In the genomic region with DNA sequence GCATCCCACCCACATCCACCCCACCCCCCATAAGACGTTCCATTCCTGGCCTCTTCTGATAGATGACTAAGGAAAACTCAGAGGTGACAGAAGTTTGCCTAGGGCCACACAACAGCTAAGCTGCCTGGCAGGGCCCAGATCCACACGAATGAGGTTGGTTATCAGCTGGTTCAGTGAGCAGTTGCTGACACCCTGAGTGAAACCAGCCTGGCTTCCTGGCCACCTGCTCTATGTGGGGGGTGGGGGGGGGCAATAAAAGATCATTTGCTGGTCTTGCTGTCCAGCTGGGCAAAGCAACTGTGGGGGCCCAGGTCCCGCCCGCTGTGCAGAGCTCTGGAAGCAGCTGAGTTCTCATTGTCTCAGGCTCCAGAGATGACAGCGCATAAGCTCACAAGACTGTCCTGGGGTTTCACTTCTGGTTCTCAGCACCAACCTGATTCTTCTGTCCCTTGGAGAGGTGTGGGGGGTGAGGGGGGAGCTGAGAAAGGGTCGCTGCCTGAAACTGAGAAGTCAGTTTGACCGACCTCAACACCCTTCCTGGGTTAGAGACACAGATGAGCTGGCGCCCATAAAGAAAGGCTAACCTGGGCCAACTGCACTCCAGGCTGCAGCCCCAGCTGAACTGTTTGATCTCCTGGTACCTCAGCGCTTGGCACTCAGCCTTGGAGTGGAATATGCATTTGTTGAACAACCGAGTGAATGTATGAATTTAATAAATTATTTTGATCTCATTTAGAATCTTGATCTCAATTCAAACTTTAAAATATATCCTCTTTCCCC, we compare ENCODE assay signal across 11 mouse cellular contexts. TPM values are rescaled to one million over a fixed set of nuclear protein-coding genes. Genes with fewer than 3 reads are reported as not detected.
DNase-seq lines count a peak whose midpoint lies in the region; ATAC-seq and TF ChIP-seq lines count a peak whose summit lies in the region.
"Had no signal": no experiment of that assay in that cellular context is flagged by ENCODE, and none has a peak within 500 bp of the region (broad histone marks: within the 10 kb centered on the region; RNA-seq: fewer than 3 reads in every experiment).

No protein-coding gene starts in this region.

- H3K4me2 ChIP-seq in lung, embryonic 16.5 days (ENCODE audit: low read depth, low read length) = no peak overlapping the region
- H3K4me2 ChIP-seq in kidney, embryonic 14.5 days (replicated peaks; ENCODE audit: low read depth, low read length) = no peak overlapping the region

- no peak for TF ChIP-seq CTCF in lung, adult 2 months (IDR thresholded peaks at IDR 0.05; ENCODE audit: insufficient read depth, low read length)

- no peak overlapping the region for H3K9ac ChIP-seq in lung, embryonic 16.5 days (ENCODE audit: low read length)
- no peak overlapping the region for H3K9ac ChIP-seq in kidney, embryonic 14.5 days (ENCODE audit: low read depth, low read length)

- H3K4me3 ChIP-seq in lung, embryonic 16.5 days (ENCODE audit: low read length) = no peak overlapping the region
- no peak overlapping the region for H3K4me3 ChIP-seq in lung, adult 2 months (replicated peaks; ENCODE audit: extremely low read depth, low read depth, low read length)
- no peak overlapping the region for H3K4me3 ChIP-seq in kidney, embryonic 14.5 days (ENCODE audit: low read length)

- no peak for TF ChIP-seq POLR2A in lung, adult 2 months (IDR thresholded peaks at IDR 0.05; ENCODE audit: borderline replicate concordance, extremely low read depth, low read depth, low read length)

- ATAC-seq in lung, embryonic 16.5 days (ENCODE audit: low read depth) = peak; percentile 23; the same call in 1 of the 2 replicates
- peak; percentile 80 for ATAC-seq in common myeloid progenitor, adult 5-6 weeks (replicated peaks; ENCODE audit: low read depth, poor library complexity, severe bottlenecking)
- no peak for ATAC-seq in kidney, embryonic 14.5 days (ENCODE audit: low FRiP score, low TSS enrichment)
- ATAC-seq: forebrain, embryonic 16.5 days had no signal

- H3K27me3 ChIP-seq in lung, embryonic 16.5 days (ENCODE audit: control insufficient read depth, insufficient read depth, low read depth, low read length) = no peaks in the 10 kb centered on the region
- H3K27me3 ChIP-seq in splenic B cell, adult 2 months (ENCODE audit: control insufficient read depth, insufficient read depth, low read length, poor library complexity, severe bottlenecking) = no peaks in the 10 kb centered on the region
- H3K27me3 ChIP-seq in kidney, embryonic 14.5 days (ENCODE audit: control insufficient read depth, insufficient read depth, low read length) = no peaks in the 10 kb centered on the region

- H3K27ac ChIP-seq in lung, embryonic 16.5 days (ENCODE audit: low read length) = no peak overlapping the region
- no peak overlapping the region for H3K27ac ChIP-seq in kidney, embryonic 14.5 days (ENCODE audit: low read depth, low read length)
- H3K27ac ChIP-seq: kidney, postnatal 0 days had no signal

- DNase-seq in lung, adult 2 months = no peak
- peak; percentile 90 for DNase-seq in liver
- peak; percentile 58 for DNase-seq in splenic B cell, adult 2 months (ENCODE audit: low read depth, low spot score)
- no peak for DNase-seq in embryo, embryonic 10 days (ENCODE audit: low spot score)
- DNase-seq: cerebellum, adult 8-10 months; lung, adult 18-20 months had no signal

- no peaks in the 10 kb centered on the region for H3K4me1 ChIP-seq in lung, embryonic 16.5 days (replicated peaks; ENCODE audit: control insufficient read depth, insufficient read depth, low read length)
- H3K4me1 ChIP-seq in lung, adult 2 months (ENCODE audit: control insufficient read depth, insufficient read depth, low read length) = no peaks in the 10 kb centered on the region; the same call in 1 of the 2 replicates
- no peaks in the 10 kb centered on the region for H3K4me1 ChIP-seq in kidney, embryonic 14.5 days (ENCODE audit: control insufficient read depth, insufficient read depth, low read length)

- H3K36me3 ChIP-seq in lung, embryonic 16.5 days (ENCODE audit: control insufficient read depth, insufficient read depth, low read length) = no peaks in the 10 kb centered on the region
- H3K36me3 ChIP-seq in splenic B cell, adult 2 months (ENCODE audit: control insufficient read depth, insufficient read depth, low read length, poor library complexity, severe bottlenecking) = no peaks in the 10 kb centered on the region
- H3K36me3 ChIP-seq in kidney, embryonic 14.5 days (ENCODE audit: control insufficient read depth, insufficient read depth, low read length) = no peaks in the 10 kb centered on the region

- no peaks in the 10 kb centered on the region for H3K9me3 ChIP-seq in lung, embryonic 16.5 days (ENCODE audit: control insufficient read depth, low read length)
- no peaks in the 10 kb centered on the region for H3K9me3 ChIP-seq in kidney, embryonic 14.5 days (ENCODE audit: control insufficient read depth, low read length)

- WGBS in lung, embryonic 16.5 days = 56% methylated on average over 10 of the region's 10 CpGs
- WGBS in lung, adult 2 months = 67% methylated on average over 10 of the region's 10 CpGs
- WGBS in kidney, embryonic 14.5 days = 45% methylated on average over 10 of the region's 10 CpGs

RNA-seq across cellular contexts. Expression of a gene that starts 42.3 kb away (rescaled TPM):
- polyA plus RNA-seq in lung, embryonic 16.5 days (2015; fragmentation: Nextera tagmentation; extraction: Ambion mirVana) = 66.4 and 72.5 TPM in 2 replicates
- 10.7 and 14.2 TPM in 2 replicates for polyA plus RNA-seq in lung, adult 2 months (2012; rRNA removed)
- total RNA-seq in common myeloid progenitor, adult 5-6 weeks (2017) = 160 and 201 TPM in 2 replicates
- 108 and 120 TPM in 2 replicates for polyA plus RNA-seq in kidney, embryonic 14.5 days (2014; fragmentation: Nextera tagmentation; extraction: Ambion mirVana)

Comparison
In these comparisons a context has a peak if more than half of its experiments do, and no peak if none do; other contexts are left out.
1. DNase-seq: peak in liver (single experiment) and splenic B cell, adult 2 months (single experiment); none in lung, adult 2 months (single experiment) and embryo, embryonic 10 days (single experiment).